Mouse (Mus musculus) kidney, postnatal 0 days (tissue): Measurements from ENCODE around the gene Nsa2. TPM values are rescaled to one million over a fixed set of nuclear protein-coding genes. Genes with fewer than 3 reads are reported as not detected.

Source experiments
- ATAC-seq: fragments of 200-750 bp; cut with Nextera tagmentation; replicated peaks from 2 replicates; pipeline ENCODE4 v1.8.0; 2017; ENCODE audit warnings: low read depth, moderate number of reproducible peaks, moderate TSS enrichment, moderate library complexity; ENCODE audit not compliant: low FRiP score
- DNase-seq: peaks from one replicate; pipeline ENCODE4 v3.0.0-alpha.2; 2016; ENCODE audit warnings: low spot score
- H3K27ac ChIP-seq: fragments of 300-500 bp; sonication (generic); 2 replicates; pipeline ENCODE4 v1.5.1; 2014; ENCODE audit warnings: mild to moderate bottlenecking
- H3K27me3 ChIP-seq: fragments of 300-500 bp; sonication (generic); 2 replicates; pipeline ENCODE4 v1.6.1; 2014; ENCODE audit warnings: low read length, mixed read lengths; ENCODE audit not compliant: insufficient read depth
- H3K36me3 ChIP-seq: fragments of 300-500 bp; sonication (generic); 2 replicates; pipeline ENCODE4 v1.6.1; 2014; ENCODE audit warnings: low read length, mixed read lengths; ENCODE audit not compliant: insufficient read depth
- H3K4me1 ChIP-seq: fragments of 300-500 bp; sonication (generic); replicated peaks from 2 replicates; pipeline ENCODE4 v1.6.1; 2014; ENCODE audit warnings: antibody characterized with exemption, low read length, mixed read lengths; ENCODE audit not compliant: insufficient read depth
- H3K4me2 ChIP-seq: fragments of 300-500 bp; sonication (generic); 2 replicates; pipeline ENCODE4 v1.6.1; 2014; ENCODE audit warnings: mild to moderate bottlenecking, low read length, moderate library complexity, mixed read lengths
- H3K4me3 ChIP-seq: fragments of 300-500 bp; sonication (generic); replicated peaks from 2 replicates; pipeline ENCODE4 v1.5.1; 2014; ENCODE audit warnings: low read depth, low read length
- H3K9ac ChIP-seq: fragments of 300-500 bp; sonication (generic); 2 replicates; pipeline ENCODE4 v1.6.1; 2014; ENCODE audit warnings: low read depth, low read length
- H3K9me3 ChIP-seq: fragments of 300-500 bp; sonication (generic); replicated peaks from 2 replicates; pipeline ENCODE4 v1.6.1; 2016; ENCODE audit warnings: low read length, inconsistent platforms, mixed read lengths
- CTCF ChIP-seq: IDR thresholded peaks from 2 replicates; pipeline ENCODE4 v1.5.1; 2016; ENCODE audit warnings: antibody characterized with exemption, low read depth, mild to moderate bottlenecking, moderate library complexity
- WGBS: fragments of 180-500 bp; shearing (Covaris S2); extraction: QIAGEN DNeasy Blood & Tissue Kit; methylation state at CpG from one replicate; pipeline ENCODE4 v1.1.7; 2014; 5-methylcytosine and 5-hydroxymethylcytosine counted together
- polyA plus RNA-seq: library from polyadenylated mRNA; unstranded; fragments of >200 nt; fragmentation: Nextera tagmentation; extraction: Ambion mirVana; gene quantifications from 2 replicates; pipeline ENCODE4 v1.2.1, GENCODE M21; 2015

Gene Nsa2
- 65.8 and 71.0 TPM in 2 replicates for polyA plus RNA-seq

GRCm38 (mm10) chr13:97137466-97138400, at the start of gene Nsa2, which contains the start of gene Gfm2:
TSS of gene Nsa2 (minus strand) at chr13:97137937.
TSS of gene Gfm2 (plus strand) at chr13:97137937.
- TF ChIP-seq CTCF, result no peak
- H3K4me3 ChIP-seq, result peak within 1 kb of the TSS; percentile 89
- 0 out of 2 replicates have a peak, but pooled peaks cover 3% of the 10 kb centered on the region for H3K4me1 ChIP-seq
- no peaks in the 10 kb centered on the region for H3K9me3 ChIP-seq
- under 1% methylated on average over 57 of the region's 57 CpGs for WGBS
- no peaks in the 10 kb centered on the region for H3K27me3 ChIP-seq
- H3K9ac ChIP-seq, result peak within 1 kb of the TSS; percentile 91
- peaks cover 11% of the 10 kb centered on the region; the same call in 1 of the 2 replicates for H3K36me3 ChIP-seq
- H3K4me2 ChIP-seq, result peak within 1 kb of the TSS; percentile 75
- peak within 1 kb of the TSS; percentile 94 for H3K27ac ChIP-seq
- DNase-seq (peak; percentile 98), ATAC-seq (peak; percentile 97)

GRCm38 (mm10) chr13:97186346-97186745, 48.6 kb upstream of the Nsa2 start:
- no peaks in the 10 kb centered on the region for H3K36me3 ChIP-seq
- H3K27me3 ChIP-seq, result no peaks in the 10 kb centered on the region
- no peak overlapping the region for H3K4me2 ChIP-seq
- no peaks in the 10 kb centered on the region for H3K4me1 ChIP-seq
- WGBS, result 75% methylated on average over 4 of the region's 4 CpGs
- H3K9ac ChIP-seq, result no peak overlapping the region
- no peaks in the 10 kb centered on the region for H3K9me3 ChIP-seq
- DNase-seq (no peak), ATAC-seq (no peak)
- no peak for TF ChIP-seq CTCF
- no peak overlapping the region for H3K4me3 ChIP-seq
- H3K27ac ChIP-seq, result no peak overlapping the region

GRCm38 (mm10) chr13:97184656-97185055, 46.9 kb upstream of the Nsa2 start:
- Histone ChIP-seq H3K27ac (no peak overlapping the region), H3K9me3 (no peaks in the 10 kb centered on the region), H3K4me2 (no peak overlapping the region), H3K27me3 (no peaks in the 10 kb centered on the region), H3K36me3 (peaks cover 10% of the 10 kb centered on the region; the same call in 1 of the 2 replicates), H3K4me3 (no peak overlapping the region), H3K9ac (no peak overlapping the region), H3K4me1 (no peaks in the 10 kb centered on the region)
- DNase-seq (peak; percentile 29), ATAC-seq (no peak)
- no peak for TF ChIP-seq CTCF
- WGBS, result 51% methylated on average over 5 of the region's 5 CpGs

GRCm38 (mm10) chr13:97184168-97184567, 46.4 kb upstream of the Nsa2 start:
- ATAC-seq (no peak), DNase-seq (no peak)
- Histone ChIP-seq H3K36me3 (peaks cover 14% of the 10 kb centered on the region; the same call in 1 of the 2 replicates), H3K4me1 (no peaks in the 10 kb centered on the region), H3K27ac (no peak overlapping the region), H3K4me3 (no peak overlapping the region), H3K9ac (no peak overlapping the region), H3K9me3 (no peaks in the 10 kb centered on the region), H3K27me3 (no peaks in the 10 kb centered on the region), H3K4me2 (no peak overlapping the region)
- no peak for TF ChIP-seq CTCF
- WGBS, result 86% methylated on average over 2 of the region's 2 CpGs

- H3K27me3 ChIP-seq, result no peaks in the 10 kb centered on the region
- no peak overlapping the region for H3K4me2 ChIP-seq
- H3K4me3 ChIP-seq, result no peak overlapping the region
- H3K9ac ChIP-seq, result no peak overlapping the region
- peaks cover 20% of the 10 kb centered on the region for H3K36me3 ChIP-seq
- ATAC-seq (no peak), DNase-seq (no peak)
- WGBS, result 82% methylated on average over 4 of the region's 4 CpGs
- no peak overlapping the region for H3K27ac ChIP-seq
- H3K4me1 ChIP-seq, result no peaks in the 10 kb centered on the region
- TF ChIP-seq CTCF, result no peak
- no peaks in the 10 kb centered on the region for H3K9me3 ChIP-seq
Measured at GRCm38 (mm10) chr13:97182821-97183220, 45.1 kb upstream of the Nsa2 start.

- Histone ChIP-seq H3K4me3 (no peak overlapping the region), H3K27ac (no peak overlapping the region), H3K4me1 (no peaks in the 10 kb centered on the region), H3K27me3 (no peaks in the 10 kb centered on the region), H3K9ac (no peak overlapping the region), H3K4me2 (no peak overlapping the region), H3K9me3 (no peaks in the 10 kb centered on the region), H3K36me3 (peaks cover 30% of the 10 kb centered on the region)
- TF ChIP-seq CTCF, result no peak
- WGBS, result 86% methylated on average over 6 of the region's 6 CpGs
- no peak for DNase-seq
- no peak for ATAC-seq
Measured at GRCm38 (mm10) chr13:97180113-97180828, 42.5 kb upstream of the Nsa2 start.
